Mouse (Mus musculus): ENCODE data around the gene Pcnx3. TPM values are rescaled to one million over a fixed set of nuclear protein-coding genes. Genes with fewer than 3 reads are reported as not detected.

Pcnx3 gene
- polyA plus RNA-seq, 1 experiment from 2014 or later, result 35.2 TPM

DNA sequence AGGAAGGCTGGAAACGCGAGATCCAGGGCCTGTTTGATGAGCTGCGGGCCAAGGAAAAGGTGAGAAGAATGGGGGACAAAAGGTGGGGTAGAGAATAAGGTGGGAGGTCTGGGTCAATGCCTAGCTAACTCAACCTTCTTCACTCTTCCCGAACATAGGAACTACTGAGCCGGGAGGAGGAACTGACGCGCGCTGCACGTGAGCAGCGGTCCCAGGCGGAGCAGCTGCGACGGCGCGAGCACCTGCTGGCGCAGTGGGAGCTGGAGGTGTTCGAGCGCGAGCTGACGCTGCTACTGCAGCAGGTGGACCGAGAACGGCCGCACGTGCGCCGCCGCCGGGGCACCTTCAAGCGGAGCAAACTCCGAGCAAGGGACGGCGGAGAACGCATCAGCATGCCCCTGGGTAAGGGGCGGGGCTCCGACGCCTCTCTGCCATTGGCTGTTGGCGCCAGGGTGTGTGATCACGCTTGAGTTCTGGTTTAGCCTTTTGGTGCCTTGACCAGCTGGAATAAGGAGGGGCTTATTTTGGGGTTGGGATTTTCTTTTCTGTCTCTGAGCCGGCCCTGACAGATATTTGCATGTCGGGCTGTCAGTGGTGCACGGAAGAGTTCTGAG is 7.2 kb upstream of the Pcnx3 start:
- 25% methylated on average over 41 of the region's 41 CpGs for WGBS
- peak; percentile 43 for DNase-seq
- Histone ChIP-seq H3K27me3 (ENCODE audit: insufficient read depth, low read length) (no peaks in the 10 kb centered on the region), H3K36me3 (ENCODE audit: insufficient read depth) (peaks cover 95% of the 10 kb centered on the region), H3K4me1 (ENCODE audit: insufficient read depth) (peaks cover 4% of the 10 kb centered on the region; the same call in 1 of the 2 replicates), H3K9me3 (ENCODE audit: low read depth, low read length) (no peaks in the 10 kb centered on the region), H3K27ac (ENCODE audit: low read depth) (no peak overlapping the region), H3K9ac (no peak overlapping the region), H3K4me2 (peak overlapping the region; percentile 27; the same call in 1 of the 2 replicates), H3K4me3 (ENCODE audit: low read depth, low read length) (no peak overlapping the region)
- TF ChIP-seq CTCF (IDR thresholded peaks at IDR 0.05; ENCODE audit: low read depth), result no peak
- no peak for ATAC-seq (ENCODE audit: insufficient read depth)

DNA sequence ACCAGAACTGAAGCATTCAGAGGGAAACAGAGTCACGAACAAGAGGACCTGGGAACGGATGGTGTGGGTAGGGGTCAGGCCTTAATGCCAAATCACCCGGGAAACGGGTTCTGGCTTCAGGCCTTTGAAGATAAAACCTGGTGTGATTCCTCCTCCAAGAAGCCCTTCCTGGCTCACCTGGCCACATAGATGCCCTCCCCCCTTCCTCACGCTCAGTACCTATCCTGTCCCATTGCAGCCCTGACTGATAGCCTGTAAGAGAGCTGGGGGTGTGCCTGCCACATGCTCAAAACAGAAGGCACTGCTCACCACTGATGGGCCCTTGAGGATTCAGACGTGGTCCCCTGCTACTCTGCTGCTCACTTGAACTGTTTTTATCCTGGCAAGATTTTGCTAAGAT is 5.1 kb upstream of the Pcnx3 start:
- TF ChIP-seq CTCF (IDR thresholded peaks at IDR 0.05; ENCODE audit: low read depth), result no peak
- Histone ChIP-seq H3K36me3 (ENCODE audit: insufficient read depth) (peaks cover 79% of the 10 kb centered on the region), H3K27me3 (ENCODE audit: insufficient read depth, low read length) (no peaks in the 10 kb centered on the region), H3K4me2 (peak overlapping the region; percentile 97; the same call in 1 of the 2 replicates), H3K27ac (ENCODE audit: low read depth) (no peak overlapping the region), H3K4me1 (ENCODE audit: insufficient read depth) (peaks cover 12% of the 10 kb centered on the region; the same call in 1 of the 2 replicates), H3K4me3 (ENCODE audit: low read depth, low read length) (no peak overlapping the region), H3K9me3 (ENCODE audit: low read depth, low read length) (no peaks in the 10 kb centered on the region), H3K9ac (no peak overlapping the region)
- DNase-seq (no peak), ATAC-seq (ENCODE audit: insufficient read depth) (no peak)
- WGBS, result 83% methylated on average over 6 of the region's 6 CpGs

DNA sequence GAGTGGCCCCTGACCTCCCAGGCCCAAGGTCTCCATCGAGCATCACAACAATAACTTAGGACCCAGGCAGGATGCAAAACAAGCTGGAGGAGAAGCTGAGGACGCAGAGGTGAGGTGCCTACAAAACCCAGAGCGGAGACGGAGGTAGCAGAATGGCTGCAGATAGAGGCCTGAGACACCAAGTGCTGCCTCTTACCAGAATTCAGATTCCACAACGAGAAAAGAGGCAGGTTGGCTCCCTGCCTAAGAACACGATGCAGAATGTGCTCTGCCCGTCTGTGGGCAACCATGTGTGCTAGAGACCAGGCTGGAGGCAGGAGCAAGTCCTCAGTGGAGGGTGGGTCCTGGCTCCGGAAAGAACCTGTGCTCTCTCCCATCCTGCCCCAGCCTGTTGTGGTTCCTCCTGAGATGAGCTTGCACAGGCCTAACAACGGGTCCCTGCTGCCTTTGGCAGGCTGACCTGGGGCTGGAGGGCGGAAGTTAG is 4.2 kb upstream of the Pcnx3 start:
- H3K4me1 ChIP-seq (ENCODE audit: insufficient read depth), result peaks cover 12% of the 10 kb centered on the region; the same call in 1 of the 2 replicates
- WGBS, result 62% methylated on average over 10 of the region's 10 CpGs

DNA sequence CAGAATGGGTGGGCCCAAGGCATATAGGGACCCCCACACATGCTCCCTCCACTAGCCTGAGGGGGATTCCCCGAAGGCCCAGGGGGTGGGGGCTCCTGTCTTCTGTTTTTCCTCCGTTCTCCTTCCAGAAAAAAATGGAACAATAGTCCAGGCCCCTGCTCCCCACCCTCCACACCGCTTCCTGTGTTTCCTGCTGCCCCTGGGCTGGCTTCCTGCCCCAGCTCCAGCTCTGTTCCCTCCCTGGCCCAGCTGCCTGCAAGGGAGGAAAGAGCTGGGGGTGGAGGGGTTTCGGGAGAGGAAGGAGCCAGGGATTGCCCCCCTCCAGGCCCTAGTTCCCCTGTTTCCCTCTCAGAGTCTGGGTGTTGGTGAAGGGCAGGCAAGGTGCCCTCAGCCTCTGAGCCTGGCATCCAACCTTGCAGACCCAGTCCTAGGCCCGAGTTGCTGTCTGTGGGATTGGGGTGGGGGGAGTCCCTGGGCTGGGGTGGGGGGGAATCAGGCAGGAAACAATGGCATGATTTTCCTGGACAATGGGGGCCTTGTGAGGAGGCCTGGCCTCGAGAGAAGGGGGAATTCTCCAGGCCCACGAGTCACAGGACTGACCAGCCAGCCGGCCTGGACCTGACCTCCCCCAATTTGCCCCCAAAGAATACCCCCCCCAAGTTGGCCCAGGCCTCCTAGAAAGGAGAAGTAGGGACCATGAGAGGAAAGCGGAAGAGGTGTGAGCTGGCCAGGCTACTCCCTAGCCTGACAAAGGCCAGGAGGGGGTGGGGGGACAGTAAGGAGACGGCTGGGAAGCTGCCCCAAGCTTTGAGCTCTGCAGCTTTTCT is 3.6 kb upstream of the Pcnx3 start:
- no peak for TF ChIP-seq CTCF (IDR thresholded peaks at IDR 0.05; ENCODE audit: low read depth)
- no peak for ATAC-seq (ENCODE audit: insufficient read depth)
- WGBS, result 55% methylated on average over 10 of the region's 10 CpGs
- Histone ChIP-seq H3K9ac (peak overlapping the region; percentile 88), H3K36me3 (ENCODE audit: insufficient read depth) (peaks cover 64% of the 10 kb centered on the region), H3K4me2 (peak overlapping the region; percentile 97), H3K9me3 (ENCODE audit: low read depth, low read length) (no peaks in the 10 kb centered on the region), H3K4me3 (ENCODE audit: low read depth, low read length) (peak overlapping the region; percentile 92), H3K4me1 (ENCODE audit: insufficient read depth) (peaks cover 16% of the 10 kb centered on the region; the same call in 1 of the 2 replicates), H3K27ac (ENCODE audit: low read depth) (peak overlapping the region; percentile 70), H3K27me3 (ENCODE audit: insufficient read depth, low read length) (no peaks in the 10 kb centered on the region)
- peak; percentile 64 for DNase-seq

More for the DNA sequence above, 4.2 kb upstream of the Pcnx3 start:
- Histone ChIP-seq H3K9me3 (ENCODE audit: low read depth, low read length) (no peaks in the 10 kb centered on the region), H3K4me3 (ENCODE audit: low read depth, low read length) (peak overlapping the region; percentile 92), H3K36me3 (ENCODE audit: insufficient read depth) (peaks cover 70% of the 10 kb centered on the region), H3K27me3 (ENCODE audit: insufficient read depth, low read length) (no peaks in the 10 kb centered on the region), H3K9ac (peak overlapping the region; percentile 88), H3K4me2 (peak overlapping the region; percentile 97), H3K27ac (ENCODE audit: low read depth) (peak overlapping the region; percentile 70; the same call in 1 of the 2 replicates)
- no peak for ATAC-seq (ENCODE audit: insufficient read depth)
- no peak for TF ChIP-seq CTCF (IDR thresholded peaks at IDR 0.05; ENCODE audit: low read depth)
- DNase-seq, result no peak

DNA sequence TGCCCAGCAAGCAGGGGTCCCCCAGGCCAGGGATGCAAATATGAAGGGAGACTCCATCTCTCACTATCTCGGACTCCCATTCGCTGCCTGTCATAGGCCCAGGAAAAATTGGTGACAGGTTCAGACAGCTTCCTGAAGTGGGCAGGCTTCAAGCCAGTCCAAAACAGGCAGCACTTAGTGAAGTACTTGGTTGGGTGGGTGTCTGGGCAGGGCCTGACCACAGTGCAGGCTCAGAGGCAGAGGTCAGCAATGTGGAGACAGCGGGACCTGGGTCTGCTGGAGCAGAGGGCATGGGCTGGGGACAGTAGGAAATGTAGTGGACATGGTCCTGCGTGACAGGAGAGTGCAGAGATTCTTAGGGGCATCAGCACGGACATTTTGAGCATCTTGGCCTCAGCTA is 2.9 kb upstream of the Pcnx3 start:
- no peak for TF ChIP-seq CTCF (IDR thresholded peaks at IDR 0.05; ENCODE audit: low read depth)
- 75% methylated on average over 5 of the region's 5 CpGs for WGBS
- Histone ChIP-seq H3K36me3 (ENCODE audit: insufficient read depth) (peaks cover 57% of the 10 kb centered on the region), H3K27me3 (ENCODE audit: insufficient read depth, low read length) (no peaks in the 10 kb centered on the region), H3K9me3 (ENCODE audit: low read depth, low read length) (no peaks in the 10 kb centered on the region), H3K27ac (ENCODE audit: low read depth) (peak overlapping the region; percentile 70), H3K4me2 (peak overlapping the region; percentile 97), H3K4me3 (ENCODE audit: low read depth, low read length) (peak overlapping the region; percentile 92), H3K4me1 (ENCODE audit: insufficient read depth) (peaks cover 16% of the 10 kb centered on the region; the same call in 1 of the 2 replicates), H3K9ac (peak overlapping the region; percentile 88)
- no peak for ATAC-seq (ENCODE audit: insufficient read depth)
- DNase-seq, result no peak

DNA sequence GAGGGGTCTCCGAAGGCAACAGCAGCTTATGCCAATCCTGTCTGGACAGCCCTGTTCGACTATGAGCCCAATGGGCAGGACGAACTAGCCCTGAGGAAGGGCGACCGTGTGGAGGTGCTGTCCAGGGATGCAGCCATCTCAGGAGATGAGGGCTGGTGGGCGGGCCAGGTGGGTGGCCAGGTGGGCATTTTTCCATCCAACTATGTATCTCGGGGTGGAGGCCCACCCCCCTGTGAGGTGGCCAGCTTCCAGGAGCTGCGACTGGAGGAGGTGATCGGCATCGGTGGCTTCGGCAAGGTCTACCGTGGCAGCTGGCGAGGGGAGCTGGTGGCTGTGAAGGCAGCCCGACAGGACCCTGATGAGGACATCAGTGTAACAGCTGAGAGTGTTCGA is 1.6 kb upstream of the Pcnx3 start:
- 49% methylated on average over 15 of the region's 15 CpGs for WGBS
- Histone ChIP-seq H3K4me2 (peak overlapping the region; percentile 97), H3K27ac (ENCODE audit: low read depth) (peak overlapping the region; percentile 94), H3K36me3 (ENCODE audit: insufficient read depth) (peaks cover 57% of the 10 kb centered on the region), H3K9me3 (ENCODE audit: low read depth, low read length) (no peaks in the 10 kb centered on the region), H3K9ac (peak overlapping the region; percentile 88), H3K27me3 (ENCODE audit: insufficient read depth, low read length) (no peaks in the 10 kb centered on the region), H3K4me3 (ENCODE audit: low read depth, low read length) (peak overlapping the region; percentile 92), H3K4me1 (ENCODE audit: insufficient read depth) (peaks cover 16% of the 10 kb centered on the region; the same call in 1 of the 2 replicates)
- DNase-seq (no peak), ATAC-seq (ENCODE audit: insufficient read depth) (no peak)
- TF ChIP-seq CTCF (IDR thresholded peaks at IDR 0.05; ENCODE audit: low read depth), result no peak
